Mouse (Mus musculus) gastrocnemius, postnatal 25 days (tissue): ENCODE results near the gene Hpdl. TPM values are rescaled to one million over a fixed set of nuclear protein-coding genes. Genes with fewer than 3 reads are reported as not detected.
A peak's percentile ranks its signal among the peaks of the same experiment; 100 is the strongest.

Source experiments
- DNase-seq: peaks from one replicate; pipeline ENCODE4 v3.0.0; 2022
- total RNA-seq, 2 experiments: library from RNA; stranded (reverse); gene quantifications; 1 replicate in 1 of 2; 2 replicates in 1 of 2; pipeline ENCODE4 v1.2.3; 2021

The Hpdl gene
- total RNA-seq, 2 experiments from 2014 or later: 2.0 to 2.3 TPM

DNA sequence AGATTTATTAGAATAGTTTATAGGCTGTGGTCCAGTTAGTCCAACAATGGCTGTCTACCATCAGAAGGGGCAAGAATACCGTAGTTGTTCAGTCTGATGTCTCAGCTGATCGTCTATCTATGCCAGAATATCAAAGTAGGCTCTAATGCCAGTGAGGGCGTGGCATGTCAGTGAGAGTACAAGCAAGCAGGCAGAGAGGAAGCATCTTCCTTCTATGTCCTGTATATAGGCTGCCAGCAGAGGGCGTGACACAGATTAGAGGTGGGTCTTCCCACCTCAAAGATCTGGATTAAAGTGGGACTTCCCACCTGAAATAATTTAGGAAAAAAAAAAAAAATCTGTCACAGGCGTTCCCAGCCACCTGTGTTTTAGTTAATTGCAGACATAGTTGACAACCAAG, 21.6 kb downstream of the Hpdl start:
- DNase-seq: no peak

DNA sequence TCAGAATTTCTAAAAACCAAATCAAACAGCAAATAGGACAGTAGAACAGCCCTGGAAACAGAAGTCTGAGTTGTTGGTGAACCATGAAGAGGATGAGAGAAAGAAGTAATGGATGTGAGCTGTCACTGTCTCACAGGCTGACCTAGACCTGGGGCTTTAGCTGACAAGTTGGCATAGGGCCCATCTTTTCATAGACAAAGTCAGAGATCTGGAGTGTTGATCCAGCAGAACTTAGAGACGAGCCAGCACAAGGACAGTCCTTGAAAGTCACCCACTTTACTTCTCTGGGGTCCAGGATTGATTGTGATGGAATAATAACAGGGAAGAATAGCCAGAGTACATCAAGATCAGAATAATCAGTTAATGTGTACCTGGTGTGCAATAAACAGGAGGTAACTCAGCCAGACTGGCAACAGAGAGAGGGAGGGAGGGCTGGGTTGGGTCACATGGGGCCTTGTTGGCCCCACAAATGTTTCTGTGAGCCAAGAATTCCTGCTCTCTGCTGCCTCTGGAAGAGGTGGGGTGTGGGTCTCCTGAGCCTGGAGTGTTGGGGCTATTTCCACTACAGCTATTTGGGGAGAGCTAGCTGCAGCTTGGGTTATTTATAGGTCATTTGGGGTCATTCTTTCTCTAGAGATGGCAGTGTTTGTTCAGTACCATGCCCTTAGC, 24.9 kb downstream of the Hpdl start:
- DNase-seq: peak; percentile 53

DNA sequence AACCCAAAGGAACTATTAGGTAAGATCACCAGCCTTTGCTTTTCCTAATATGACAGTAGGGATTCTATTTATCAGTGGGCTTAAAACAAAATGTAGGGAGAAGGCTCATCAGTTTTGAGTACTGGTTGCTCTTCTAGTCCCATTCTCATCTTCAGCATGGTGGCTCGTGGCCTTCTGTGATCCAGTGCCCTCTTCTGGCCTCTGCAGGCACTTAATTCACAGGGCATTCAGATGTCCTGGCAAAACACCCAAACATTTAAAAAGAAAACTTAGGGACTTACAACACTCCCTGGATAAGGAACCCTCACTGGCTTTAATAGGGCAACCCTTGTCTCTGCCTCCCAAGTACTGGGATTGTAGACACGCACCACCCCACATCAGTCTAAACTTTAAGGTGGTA, 27.2 kb downstream of the Hpdl start:
- DNase-seq: no peak

DNA sequence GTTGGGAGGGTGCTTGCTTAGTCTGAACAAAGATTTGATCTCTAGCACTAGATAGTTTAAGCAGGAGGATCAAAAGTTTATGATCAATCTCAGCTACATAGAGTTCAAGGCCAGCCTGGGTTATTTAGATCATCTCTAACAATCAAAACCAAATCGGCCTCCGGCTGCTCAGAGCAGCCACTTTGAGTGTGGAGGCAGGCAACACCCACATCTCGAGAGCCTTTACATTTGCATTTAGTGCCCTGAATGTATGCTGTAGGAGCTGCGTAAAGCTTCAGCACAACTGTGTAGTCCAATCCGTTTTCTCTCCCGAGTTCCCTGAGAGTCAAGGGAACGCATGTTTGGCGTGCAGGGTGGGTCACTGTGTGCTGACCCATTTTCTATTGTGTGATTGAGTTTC, 29.1 kb downstream of the Hpdl start:
- DNase-seq: no peak

DNA sequence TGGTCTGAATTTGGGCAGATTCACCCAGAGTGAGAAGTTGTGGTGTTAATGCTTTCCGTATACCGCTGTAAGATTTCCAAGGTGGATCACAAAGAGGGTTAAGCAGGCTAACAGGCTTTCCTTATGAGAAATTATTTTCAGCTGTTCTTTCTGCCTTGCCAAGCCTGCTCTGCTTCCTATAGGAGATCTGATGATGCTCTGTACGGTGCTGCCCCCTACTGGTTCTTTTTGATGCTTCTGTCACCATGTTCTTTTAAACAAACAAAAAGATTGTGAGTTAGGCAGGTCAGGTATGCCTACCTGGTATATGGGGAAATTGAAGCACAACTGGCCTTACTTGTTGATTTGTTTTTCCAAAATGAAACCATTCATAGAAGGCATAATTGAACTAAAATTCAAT, 32.6 kb downstream of the Hpdl start:
- DNase-seq: peak; percentile 44

DNA sequence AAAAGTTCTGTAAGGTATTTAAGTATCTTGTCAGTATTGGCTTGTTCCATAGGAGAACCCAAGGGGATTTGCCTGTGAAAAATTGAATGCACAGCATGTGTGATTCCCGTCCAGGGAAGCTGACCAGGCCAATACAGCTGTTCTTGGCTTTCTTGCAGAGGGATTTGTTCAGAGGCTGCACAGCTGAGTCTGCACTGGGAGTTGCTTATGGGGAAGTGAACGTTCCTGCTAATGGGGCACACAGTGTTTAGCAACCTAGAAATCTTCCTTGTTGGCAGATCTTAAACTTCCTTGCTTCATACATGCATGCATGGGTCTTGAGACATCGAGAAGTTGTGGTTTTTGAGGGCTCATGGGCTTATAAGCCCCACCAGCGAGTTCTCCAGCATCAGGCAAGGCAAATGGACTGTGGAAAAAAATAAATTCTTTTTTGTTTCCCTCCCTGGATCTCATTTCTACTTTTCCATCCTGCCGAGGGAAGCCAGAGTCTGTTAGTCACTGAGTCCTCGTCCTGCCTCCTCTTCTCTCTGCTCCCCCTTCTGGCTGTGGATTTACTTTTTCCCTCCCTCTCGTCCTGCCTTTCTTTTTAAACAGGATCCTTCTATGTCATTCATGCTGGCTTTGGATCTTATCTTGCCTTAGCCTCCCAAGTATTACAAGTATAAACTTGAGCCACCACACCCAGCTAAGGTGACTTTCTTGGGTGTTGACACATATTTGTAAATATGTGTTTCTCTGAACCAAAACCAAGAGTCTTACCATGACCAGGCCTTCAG, 33.3 kb downstream of the Hpdl start:
- DNase-seq: no peak

DNA sequence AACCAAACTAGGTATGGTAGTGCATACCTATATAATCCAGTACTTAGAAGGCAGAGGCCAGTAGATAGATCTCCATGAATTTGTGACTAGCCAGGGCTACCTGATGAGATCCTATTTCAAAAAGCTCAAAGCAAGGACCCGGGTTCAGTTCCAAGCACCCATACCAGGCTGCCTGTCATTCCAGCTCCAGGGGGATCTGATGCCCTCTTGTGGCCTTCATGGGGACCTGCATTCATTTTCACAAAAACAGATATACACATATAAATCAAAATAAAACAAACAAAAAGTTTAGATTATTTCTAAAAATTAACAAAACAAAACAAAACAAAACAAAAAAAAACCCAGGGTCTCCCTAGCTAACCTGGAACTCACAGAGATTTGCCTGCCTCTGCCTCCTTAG, 34.9 kb downstream of the Hpdl start:
- no peak for DNase-seq

DNA sequence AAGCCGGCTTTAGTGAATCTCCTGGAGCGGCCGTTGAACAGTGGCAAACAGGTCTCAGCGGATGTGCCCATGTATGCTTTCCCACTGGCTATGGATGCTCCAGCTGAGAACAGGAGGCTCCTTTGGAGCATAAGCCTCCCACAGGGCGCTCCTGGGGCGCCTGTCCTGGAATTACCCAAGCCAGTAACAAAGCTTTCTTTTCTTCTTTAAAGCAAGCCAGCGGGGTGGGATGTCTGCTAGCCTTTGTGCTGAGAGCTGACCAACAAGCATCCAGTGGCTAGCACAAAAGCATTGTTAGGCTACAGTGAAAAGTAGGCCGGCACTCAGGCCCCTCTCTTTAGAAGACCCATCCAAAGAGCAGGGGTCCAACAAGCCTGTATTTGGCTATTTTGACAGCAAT, 39.3 kb downstream of the Hpdl start:
- no peak for DNase-seq

DNA sequence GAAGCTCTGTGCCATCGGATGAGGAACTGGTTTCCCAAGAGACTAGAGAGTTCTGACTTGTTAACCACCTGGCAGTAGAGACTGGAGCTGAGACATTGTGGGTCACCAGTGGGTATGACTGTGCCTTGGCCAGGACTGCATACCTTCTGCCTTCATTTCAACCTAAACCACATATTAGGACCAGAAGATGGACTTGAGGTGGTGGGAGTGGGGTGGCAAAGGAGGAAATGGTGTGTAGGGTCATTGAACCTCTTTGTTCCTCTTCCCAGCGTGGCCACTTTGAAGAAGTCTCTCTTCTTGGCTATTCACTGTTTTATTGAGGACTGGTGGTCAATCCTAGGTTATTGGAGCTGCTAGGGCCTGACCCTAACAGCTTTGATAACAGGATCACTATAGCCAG, 40.1 kb downstream of the Hpdl start:
- DNase-seq: no peak

DNA sequence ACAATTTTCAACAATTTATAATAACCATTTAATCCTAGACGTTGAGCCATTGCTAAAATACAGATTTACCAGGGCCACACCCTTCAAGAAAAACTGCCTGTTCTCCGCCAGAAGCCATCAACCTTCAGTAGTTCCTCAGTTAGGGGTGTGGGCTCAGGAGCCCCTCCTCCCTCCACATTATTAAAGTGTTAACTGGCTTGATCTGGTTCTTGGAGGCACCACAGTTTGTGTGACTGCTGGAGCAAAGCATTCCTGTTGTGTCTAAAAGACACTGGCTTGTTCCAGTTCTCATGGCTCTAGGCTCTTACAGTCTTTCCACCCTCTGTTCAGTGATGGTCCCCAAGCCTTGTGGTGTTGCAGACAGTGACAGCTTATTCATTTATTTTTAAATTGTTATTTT, 41.0 kb downstream of the Hpdl start:
- DNase-seq: no peak

DNA sequence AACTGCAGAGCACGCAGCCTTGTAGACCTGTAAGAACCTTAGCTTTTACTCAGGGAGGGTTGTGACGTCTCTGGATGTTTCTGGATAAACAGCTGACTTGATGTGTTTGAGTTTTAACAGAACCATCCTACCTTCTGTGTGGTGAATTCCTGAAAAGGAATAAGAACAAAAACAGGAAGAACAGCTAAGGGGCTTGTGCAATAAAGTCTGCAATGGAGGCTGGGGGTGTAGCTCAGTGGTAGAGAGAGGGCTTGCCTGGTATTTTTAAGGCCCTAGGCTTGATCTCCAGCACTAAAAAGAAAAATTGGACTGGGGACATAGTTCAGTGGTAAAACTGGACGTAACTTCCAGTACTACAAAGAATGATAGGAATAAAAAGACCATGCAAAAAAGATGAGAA, 44.4 kb downstream of the Hpdl start:
- DNase-seq: no peak

DNA sequence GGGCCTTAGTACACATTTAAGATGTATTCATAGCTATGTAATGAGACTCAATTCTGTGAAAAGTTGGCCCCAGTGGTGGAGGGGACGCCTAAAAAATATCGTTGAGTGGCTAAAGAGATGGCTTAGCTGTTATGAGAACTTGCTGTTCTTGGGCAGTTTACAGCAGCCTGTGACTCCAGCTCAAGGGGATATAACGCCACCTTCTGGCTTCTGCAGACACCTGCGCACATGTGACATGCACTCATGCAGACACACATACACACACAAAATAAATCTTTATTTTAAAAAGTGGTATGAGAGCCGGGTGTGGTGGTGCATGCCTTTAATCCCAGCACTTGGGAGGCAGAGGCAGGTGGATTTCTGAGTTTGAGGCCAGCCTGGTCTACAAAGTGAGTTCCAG, 45.1 kb downstream of the Hpdl start:
- DNase-seq: no peak

Other genes with a start within 250 kb of the Hpdl start
- gene Ccdc17, start 225.1 kb downstream of the Hpdl start, total RNA-seq: 1 to 10 TPM; 1.4 to 1.8 TPM
- gene Nasp, start 193.8 kb downstream of the Hpdl start, total RNA-seq: 10 to 100 TPM; 12.4 to 12.8 TPM
- gene Akr1a1, start 170.0 kb downstream of the Hpdl start, total RNA-seq: 100 to 1,000 TPM; 175 to 184 TPM
- gene Prdx1, start 136.2 kb downstream of the Hpdl start, total RNA-seq: 100 to 1,000 TPM; 229 to 254 TPM
- 10 to 100 TPM; 29.1 to 33.9 TPM for gene Mmachc, start 113.3 kb downstream of the Hpdl start, total RNA-seq
- gene Ccdc163, start 113.2 kb downstream of the Hpdl start, total RNA-seq: 1 to 10 TPM; 2.6 to 3.5 TPM
- 1 to 10 TPM; 1.3 to 1.5 TPM for gene Tesk2, start 100.8 kb downstream of the Hpdl start, total RNA-seq
- 1 to 10 TPM; 3.8 to 4.4 TPM for gene Toe1, start 14.1 kb downstream of the Hpdl start, total RNA-seq
- gene Mutyh, start 14.0 kb downstream of the Hpdl start, total RNA-seq: 1 to 10 TPM; 1.0 to 1.5 TPM
- under 1 TPM; 0.11 to 0.13 TPM for gene Zswim5, start 55.7 kb upstream of the Hpdl start, total RNA-seq
- gene Urod, start 172.7 kb upstream of the Hpdl start, total RNA-seq: 10 to 100 TPM; 59.0 to 59.9 TPM
- gene Hectd3, start 173.6 kb upstream of the Hpdl start, total RNA-seq: 10 to 100 TPM; 13.1 to 14.7 TPM
- 10 to 100 TPM; 17.6 to 18.4 TPM for gene Eif2b3, start 197.7 kb upstream of the Hpdl start, total RNA-seq